Mouse (Mus musculus) small intestine, adult 2 months (tissue): ENCODE results near the gene Prkab1.

Experiments used
- CTCF ChIP-seq: fragments of 200-500 bp; IDR thresholded peaks from 2 replicates; pipeline ENCODE4 v1.5.1; 2012; ENCODE audit warnings: low read depth, mild to moderate bottlenecking, control low read depth, inconsistent platforms, low read length, moderate library complexity, mixed read lengths; ENCODE audit not compliant: insufficient replicate concordance, insufficient read length; ENCODE audit errors: extremely low read depth
- POLR2A ChIP-seq: fragments of 200-500 bp; IDR thresholded peaks from 2 replicates; pipeline ENCODE4 v1.6.1; 2012; ENCODE audit warnings: low read depth, mild to moderate bottlenecking, control low read depth, inconsistent platforms, low read length, moderate library complexity

GRCm38 (mm10) chr5:116022658-116023200, 1.6 kb downstream of the Prkab1 start:
- TF ChIP-seq CTCF, result no peak
- TF ChIP-seq POLR2A, result no peak
